Mouse (Mus musculus): ENCODE measurements around the gene Ifrd2.

The Ifrd2 gene

GRCm38 (mm10) chr9:107620954-107621353, 33.5 kb downstream of the Ifrd2 start:
- no peak for DNase-seq (ENCODE audit: low read depth, low spot score)

- DNase-seq (ENCODE audit: low read depth, low spot score) = no peak
These were observed 37.1 kb downstream of the Ifrd2 start for GRCm38 (mm10) chr9:107624539-107624938.

GRCm38 (mm10) chr9:107624951-107625350, 37.5 kb downstream of the Ifrd2 start:
- DNase-seq (ENCODE audit: low read depth, low spot score) = no peak

- no peak for DNase-seq (ENCODE audit: low read depth, low spot score)
These were observed 38.1 kb downstream of the Ifrd2 start for GRCm38 (mm10) chr9:107625351-107626128.

- DNase-seq (ENCODE audit: low read depth, low spot score) = no peak
These were observed 38.9 kb downstream of the Ifrd2 start for GRCm38 (mm10) chr9:107626158-107626843.

GRCm38 (mm10) chr9:107626844-107627277, 39.4 kb downstream of the Ifrd2 start:
- peak; percentile 72 for DNase-seq (ENCODE audit: low read depth, low spot score)

GRCm38 (mm10) chr9:107627387-107628255, 40.2 kb downstream of the Ifrd2 start:
- DNase-seq (ENCODE audit: low read depth, low spot score) = no peak

GRCm38 (mm10) chr9:107628721-107629410, 41.4 kb downstream of the Ifrd2 start:
- DNase-seq (ENCODE audit: low read depth, low spot score) = no peak

- DNase-seq (ENCODE audit: low read depth, low spot score) = no peak
These were observed 41.9 kb downstream of the Ifrd2 start for GRCm38 (mm10) chr9:107629411-107629730.

GRCm38 (mm10) chr9:107629901-107630425, 42.5 kb downstream of the Ifrd2 start:
- no peak for DNase-seq (ENCODE audit: low read depth, low spot score)

- DNase-seq (ENCODE audit: low read depth, low spot score) = no peak
These were observed 43.1 kb downstream of the Ifrd2 start for GRCm38 (mm10) chr9:107630576-107630975.

GRCm38 (mm10) chr9:107631311-107631826, 43.9 kb downstream of the Ifrd2 start:
- DNase-seq (ENCODE audit: low read depth, low spot score) = no peak

GRCm38 (mm10) chr9:107631861-107632260, 44.4 kb downstream of the Ifrd2 start:
- DNase-seq (ENCODE audit: low read depth, low spot score) = no peak

- DNase-seq (ENCODE audit: low read depth, low spot score) = no peak
These were observed 45.0 kb downstream of the Ifrd2 start for GRCm38 (mm10) chr9:107632478-107632877.

GRCm38 (mm10) chr9:107633091-107633660, 45.7 kb downstream of the Ifrd2 start:
- DNase-seq (ENCODE audit: low read depth, low spot score) = no peak

GRCm38 (mm10) chr9:107633661-107634405, 46.4 kb downstream of the Ifrd2 start:
- no peak for DNase-seq (ENCODE audit: low read depth, low spot score)

GRCm38 (mm10) chr9:107634406-107635278, 47.2 kb downstream of the Ifrd2 start:
- DNase-seq (ENCODE audit: low read depth, low spot score) = no peak

- no peak for DNase-seq (ENCODE audit: low read depth, low spot score)
These were observed 48.0 kb downstream of the Ifrd2 start, which contains the start of gene Gnai2 for GRCm38 (mm10) chr9:107635279-107636028. Gnai2 (minus strand) TSS chr9:107635367.
